Mouse (Mus musculus) kidney, adult 11 months (tissue): Measurements from ENCODE around the gene Rap1a.
"Not testable (repeated sequence)": the region's sequence is repeated elsewhere in the genome, so short reads cannot be mapped to it uniquely, and the experiment has no call there.

ENCODE experiments used
- DNase-seq: peaks from one replicate; pipeline ENCODE4 v3.0.0; 2022

Gene Rap1a

DNA sequence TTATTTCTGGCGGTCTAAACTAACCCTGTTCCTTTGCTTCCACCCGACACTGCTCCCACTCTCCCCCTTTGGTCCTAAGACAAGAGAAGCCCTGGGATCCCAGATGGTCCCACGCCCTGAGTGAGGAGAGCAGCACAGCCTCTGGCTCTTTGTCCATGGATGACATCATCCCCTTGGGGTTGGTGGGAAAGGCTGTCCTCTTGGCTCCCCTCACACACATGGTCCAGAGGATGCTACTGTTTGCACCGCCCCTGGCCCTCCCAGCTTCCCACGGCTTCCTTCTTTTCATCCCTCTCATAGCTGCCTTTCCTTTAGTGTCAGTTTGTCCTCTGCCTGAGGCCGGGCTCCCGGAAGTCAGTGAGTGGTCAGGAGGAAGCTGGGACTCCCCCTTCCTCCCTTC lies 89.4 kb downstream of the Rap1a start:
- no peak for DNase-seq

GRCm38 (mm10) chr3:105710246-105710645 lies 90.9 kb downstream of the Rap1a start:
- DNase-seq: no peak

- DNase-seq: no peak
Observed at GRCm38 (mm10) chr3:105707590-105707989, 93.5 kb downstream of the Rap1a start.

- no peak for DNase-seq
Observed at GRCm38 (mm10) chr3:105706366-105707020, 94.6 kb downstream of the Rap1a start.

DNA sequence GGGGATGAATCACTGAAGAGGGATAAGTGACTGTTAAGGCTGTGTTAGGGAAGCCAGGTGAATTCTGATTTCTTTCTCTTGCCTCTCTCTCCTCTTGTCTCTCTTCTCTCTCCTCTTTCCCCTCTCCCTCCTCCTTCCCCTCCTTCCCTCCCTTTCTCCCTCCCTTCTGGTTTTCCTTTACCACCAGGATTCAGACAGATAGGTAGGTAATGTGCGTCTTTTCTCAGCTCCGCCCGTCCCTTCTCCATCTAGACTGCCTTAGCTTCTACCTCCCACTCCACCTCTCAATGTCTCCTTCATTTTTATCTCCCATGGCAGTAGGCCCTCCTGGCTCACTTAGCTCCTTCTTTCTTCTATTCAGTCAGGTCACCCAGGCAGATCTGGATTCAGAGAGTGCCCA lies 95.6 kb downstream of the Rap1a start:
- DNase-seq: no peak

GRCm38 (mm10) chr3:105705061-105705549 lies 96.0 kb downstream of the Rap1a start:
- DNase-seq: peak; percentile 23

GRCm38 (mm10) chr3:105704031-105705008 lies 96.8 kb downstream of the Rap1a start, which contains the start of gene Inka2:
Gene Inka2 (plus strand): TSS chr3:105704599.
- DNase-seq: peak; percentile 67

GRCm38 (mm10) chr3:105703571-105703970 lies 97.6 kb downstream of the Rap1a start:
- no peak for DNase-seq

DNA sequence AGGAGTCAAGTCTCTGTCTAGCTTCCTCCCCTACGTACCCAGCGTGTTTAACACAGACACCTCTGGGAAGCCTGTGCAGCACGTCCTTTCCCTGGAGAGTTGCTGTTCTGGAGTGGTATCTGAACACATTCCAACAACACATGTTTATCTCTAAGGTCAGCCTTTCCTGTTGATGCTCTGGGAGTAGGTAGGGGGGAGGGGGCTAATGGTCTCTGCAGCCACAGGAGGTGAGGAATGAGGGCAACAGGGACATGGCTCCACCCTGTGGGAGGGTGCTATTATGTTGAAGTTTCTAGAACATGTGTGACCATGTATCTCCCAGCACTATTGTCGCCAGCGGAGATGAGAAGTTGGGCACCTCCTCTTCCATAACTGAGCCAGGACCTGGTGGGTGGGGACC lies 99.7 kb downstream of the Rap1a start:
- no peak for DNase-seq

DNA sequence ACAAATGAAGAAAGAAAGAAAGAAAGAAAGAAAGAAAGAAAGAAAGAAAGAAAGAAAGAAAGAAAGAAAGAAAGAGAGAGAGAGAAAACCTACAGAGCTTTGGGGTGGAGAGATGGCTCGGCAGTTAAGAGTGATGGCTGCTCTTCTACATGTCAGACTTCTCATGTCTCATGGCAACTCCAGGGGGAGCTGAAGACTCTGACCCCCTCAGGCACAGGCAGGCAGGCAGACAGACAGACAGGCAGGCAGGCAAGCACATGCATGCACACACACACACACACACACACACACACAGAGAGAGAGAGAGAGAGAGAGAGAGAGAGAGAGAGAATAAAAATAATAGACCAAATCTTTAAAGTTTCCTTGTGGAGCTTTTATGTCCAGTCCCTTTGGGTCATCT lies 100.3 kb downstream of the Rap1a start:
- DNase-seq: not testable (repeated sequence)

DNA sequence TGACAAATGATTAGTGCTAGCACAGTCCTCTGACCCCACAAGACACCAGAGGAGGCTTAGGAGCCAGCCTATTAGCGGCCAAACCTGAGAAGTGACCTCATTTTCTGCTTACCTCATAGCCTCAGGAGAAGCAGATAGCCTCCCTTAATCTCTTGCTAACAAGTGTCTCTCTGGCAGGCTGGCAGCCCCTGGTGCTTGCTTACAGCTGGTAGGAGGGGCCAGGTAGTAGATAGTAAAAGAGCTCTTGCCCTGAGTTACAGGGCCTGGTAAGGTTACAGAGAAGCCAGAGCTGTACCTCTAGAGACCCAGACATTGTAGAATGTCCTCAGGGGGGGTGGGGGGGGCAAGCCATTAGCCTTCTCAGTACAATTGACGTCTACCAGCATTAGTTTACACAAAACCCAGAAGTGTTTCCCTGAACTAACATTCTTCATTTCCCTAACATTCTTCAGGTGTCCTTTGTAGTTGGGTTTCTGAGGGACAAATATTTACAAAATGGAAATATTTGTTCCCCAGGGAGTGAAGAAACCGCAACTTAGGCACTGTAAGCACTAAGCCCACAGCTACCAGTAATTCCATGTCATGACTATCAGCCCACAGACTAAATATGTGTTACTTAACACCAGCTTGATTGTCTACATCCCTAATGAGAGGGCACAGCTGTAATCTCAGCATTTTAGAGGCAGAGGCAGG lies 101.7 kb downstream of the Rap1a start:
- DNase-seq: no peak

DNA sequence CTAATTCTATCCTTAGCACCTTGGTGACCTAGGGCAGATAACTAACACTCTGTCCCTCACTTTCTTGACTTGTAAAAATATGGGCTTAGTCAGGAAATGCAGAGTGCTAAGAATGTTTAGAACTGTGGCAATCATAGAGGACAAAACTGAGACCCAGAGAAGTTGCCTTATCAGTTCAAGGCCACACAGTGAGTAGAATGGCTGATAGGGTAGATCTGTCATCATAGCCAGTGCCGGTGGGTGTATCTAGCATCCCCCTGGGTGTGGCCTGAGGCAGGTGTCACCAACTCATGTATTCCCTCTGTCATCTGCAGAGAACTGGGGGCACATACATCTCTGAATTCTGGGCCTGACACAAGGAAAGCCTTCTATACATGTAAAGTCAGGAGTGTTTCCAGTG lies 102.8 kb downstream of the Rap1a start:
- DNase-seq: no peak

DNA sequence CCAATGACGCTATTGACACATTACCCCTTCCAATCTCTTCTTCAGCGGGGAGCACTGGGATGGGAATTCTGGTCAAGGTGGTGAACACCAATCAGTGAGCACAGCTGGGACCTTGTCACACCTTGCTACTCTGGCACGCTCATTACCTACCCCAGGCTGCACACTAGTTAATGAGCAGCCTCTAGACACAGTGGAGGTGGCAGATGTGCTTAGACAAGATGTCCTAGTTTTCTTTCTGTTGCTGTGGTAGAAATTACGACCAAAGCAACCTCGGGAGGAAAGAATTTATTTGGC lies 104.0 kb downstream of the Rap1a start:
- DNase-seq: no peak

DNA sequence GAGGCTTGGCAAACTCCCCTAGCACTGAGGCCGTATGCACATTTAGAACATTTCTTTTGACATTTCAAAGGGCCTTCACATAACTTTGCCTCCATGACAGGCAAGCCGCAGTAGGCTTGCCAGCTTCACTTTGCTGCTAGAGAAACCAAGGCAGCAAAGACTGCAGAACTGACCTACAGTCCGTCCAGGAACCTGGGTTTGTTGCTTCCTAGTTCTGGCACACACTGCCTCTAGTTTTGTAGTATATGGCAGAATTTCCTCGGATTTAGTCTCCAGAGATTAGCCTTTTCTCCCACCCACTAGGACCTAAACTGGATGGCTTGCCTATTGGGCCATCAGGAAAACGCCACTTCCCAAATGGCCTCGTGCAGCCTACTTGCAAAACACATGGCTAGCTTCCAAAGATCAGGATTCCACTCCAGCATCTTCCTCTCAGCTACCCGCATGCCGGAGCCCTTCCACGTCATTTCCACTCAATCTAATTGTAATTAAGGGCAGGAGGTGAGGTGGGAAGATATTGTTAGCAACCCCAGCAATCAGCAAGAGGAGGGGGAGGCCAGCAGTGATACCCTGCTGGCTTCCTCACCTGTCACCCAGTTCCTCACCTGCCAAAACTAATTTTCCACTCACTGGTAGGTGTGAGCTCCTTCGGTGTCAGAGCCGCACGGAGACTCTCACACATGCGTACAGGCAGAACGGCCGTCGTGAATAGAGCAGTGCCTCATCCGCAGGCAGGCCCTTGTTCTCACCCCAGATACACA lies 104.6 kb downstream of the Rap1a start:
- no peak for DNase-seq

DNA sequence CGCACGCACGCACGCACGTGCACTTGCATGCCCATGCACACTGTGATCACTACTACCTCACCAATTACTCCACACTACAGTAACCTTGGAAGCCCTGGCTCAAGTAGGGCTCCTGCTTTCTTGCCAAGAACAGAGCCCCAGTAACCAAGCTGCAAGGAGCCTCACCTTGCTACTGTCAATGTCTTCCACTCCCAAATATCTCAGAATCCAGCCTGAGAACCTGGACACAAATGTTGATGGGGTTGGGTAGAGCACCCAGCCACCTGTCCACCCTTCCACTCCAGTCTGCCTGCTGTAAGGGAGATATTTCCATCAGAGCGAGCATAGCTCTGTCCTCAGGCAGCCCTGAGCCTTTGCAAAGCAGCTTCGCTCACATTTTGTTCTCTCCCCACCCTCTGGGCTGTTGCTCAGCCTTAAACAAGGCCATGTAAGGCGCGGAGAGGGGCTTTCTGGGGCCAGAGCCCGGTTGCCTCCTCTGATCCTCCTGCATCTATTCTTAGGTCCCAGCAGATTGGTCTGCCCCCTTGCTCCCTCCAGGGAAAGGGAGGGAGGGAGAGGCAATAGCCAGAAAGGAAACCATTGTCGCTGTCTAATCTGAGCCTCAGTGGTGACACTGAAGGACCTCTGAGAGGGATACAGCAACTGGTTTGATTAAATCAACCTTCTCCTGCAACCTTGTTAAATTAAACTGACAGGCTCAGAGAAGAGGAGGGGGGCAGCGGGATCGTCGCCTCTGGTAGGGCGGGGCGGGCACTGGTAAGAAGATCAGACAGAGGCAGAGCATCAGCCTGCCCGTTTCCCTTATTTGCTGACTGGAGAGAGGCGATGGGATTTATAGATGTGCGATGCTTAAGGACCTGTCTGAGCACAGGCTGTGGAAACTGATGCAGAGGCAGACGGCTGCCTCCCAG lies 105.4 kb downstream of the Rap1a start:
- DNase-seq: no peak

DNA sequence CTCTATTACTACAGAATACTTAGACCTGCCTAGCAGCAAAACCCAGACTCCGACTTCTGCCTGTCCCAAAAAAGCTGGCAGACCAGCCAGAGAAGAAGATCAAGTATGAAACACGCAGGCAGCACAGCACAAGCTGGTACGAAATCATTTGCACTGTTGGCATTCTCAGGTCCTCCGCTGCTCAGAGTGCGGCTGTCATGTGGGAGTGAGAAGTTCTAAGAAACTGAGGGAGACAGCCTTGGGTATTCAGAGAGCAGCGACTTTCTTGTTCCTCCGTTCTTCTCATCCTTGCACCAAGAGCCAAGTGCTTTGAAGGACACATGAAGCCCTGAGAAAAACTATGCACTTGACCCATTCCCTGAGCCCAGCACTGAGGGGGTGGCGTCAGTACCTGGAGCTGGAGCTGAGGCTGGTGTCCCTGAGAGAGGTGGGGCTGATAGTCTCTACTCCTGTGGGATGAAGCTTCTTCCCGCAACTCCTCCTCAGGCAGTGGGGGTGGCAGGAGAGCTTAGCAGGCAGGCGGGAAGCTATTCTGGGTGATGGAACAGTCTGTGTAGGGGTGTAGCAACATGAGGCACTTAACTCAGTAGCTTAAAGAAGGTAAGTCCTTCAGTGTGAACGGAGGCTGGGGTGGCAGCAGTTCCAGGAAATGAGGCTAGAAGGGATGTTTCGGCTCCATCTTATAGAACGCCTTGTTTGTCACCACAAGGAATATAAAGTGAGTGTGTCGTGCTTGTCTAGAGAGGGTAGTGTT lies 107.6 kb downstream of the Rap1a start:
- no peak for DNase-seq

- DNase-seq: no peak
Observed at GRCm38 (mm10) chr3:105688536-105688935, 112.6 kb downstream of the Rap1a start.

- peak; percentile 96 for DNase-seq
Observed at GRCm38 (mm10) chr3:105687324-105688060, 113.6 kb downstream of the Rap1a start, which contains the start of gene Ddx20. Gene Ddx20 (minus strand): TSS chr3:105687574.

DNA sequence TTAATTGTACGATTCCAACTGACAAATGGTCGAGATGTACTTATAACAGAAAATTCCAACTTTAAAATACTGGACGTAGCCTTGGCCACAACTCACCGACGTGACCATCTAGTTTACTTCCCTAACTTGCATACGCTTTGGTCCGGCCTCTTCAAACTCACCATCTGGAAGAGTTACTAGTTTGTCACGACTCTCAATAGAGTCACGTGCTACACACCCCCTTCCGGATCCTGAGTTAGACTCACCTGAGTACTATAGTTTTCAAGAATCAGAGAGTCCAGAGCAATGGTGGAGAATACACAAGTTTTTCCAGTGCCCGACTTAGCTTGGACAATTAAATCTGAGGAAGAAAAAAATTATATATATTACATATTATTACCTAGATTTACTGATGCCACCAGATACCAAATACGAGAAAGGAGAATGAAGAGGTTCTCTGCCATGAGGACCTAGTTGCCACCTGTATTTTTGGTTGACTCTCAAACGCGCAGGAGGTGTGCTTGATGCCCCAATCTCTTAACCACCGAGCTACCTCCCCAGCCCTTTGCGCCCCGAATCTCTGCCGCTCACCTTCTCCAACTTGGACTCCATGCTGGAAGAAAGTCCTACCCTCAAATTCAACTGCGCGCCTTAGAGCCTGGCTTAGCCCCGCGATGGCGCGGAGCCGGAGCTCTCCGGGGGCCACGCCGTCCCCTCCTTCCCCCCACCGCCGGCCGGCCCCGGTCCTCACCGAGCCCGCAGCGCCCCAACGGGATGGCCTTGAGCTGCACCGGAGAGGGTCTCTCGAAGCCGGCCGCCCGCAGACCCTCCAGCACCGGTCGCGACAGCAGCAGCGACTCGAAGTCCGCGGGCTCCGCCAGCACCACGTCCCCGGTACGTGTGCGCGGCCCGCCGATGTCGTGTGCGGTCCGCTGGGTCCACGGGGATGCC lies 114.5 kb downstream of the Rap1a start:
- no peak for DNase-seq
